Mouse (Mus musculus): ENCODE data around the gene Tbx5. TPM values are rescaled to one million over a fixed set of nuclear protein-coding genes. Genes with fewer than 3 reads are reported as not detected.

The Tbx5 gene
- total and polyA plus RNA-seq, 3 experiments, result not detected

GRCm38 (mm10) chr5:119839616-119840368 is 7.3 kb downstream of the Tbx5 start:
- H3K9me3 ChIP-seq (replicated peaks; ENCODE audit: insufficient read depth, low read length), result no peaks in the 10 kb centered on the region
- no peaks in the 10 kb centered on the region for H3K27me3 ChIP-seq (ENCODE audit: control insufficient read depth in 1 of 2, insufficient read depth in 2 of 2, low read length in 2 of 2)
- H3K27ac ChIP-seq (ENCODE audit: control insufficient read depth, low read depth, low read length), result no peak overlapping the region
- no peaks in the 10 kb centered on the region for H3K4me1 ChIP-seq (ENCODE audit: control insufficient read depth in 1 of 2, insufficient read depth in 2 of 2, low read length in 2 of 2)
- H3K4me3 ChIP-seq (ENCODE audit: control insufficient read depth in 1 of 2, insufficient read depth in 1 of 2, low read depth in 2 of 2, low read length in 2 of 2), result no peak overlapping the region
- no peak for DNase-seq (ENCODE audit: low read depth, low spot score)
- H3K79me2 ChIP-seq (ENCODE audit: control insufficient read depth, insufficient read depth, low read length, poor library complexity), result no peaks in the 10 kb centered on the region
- no peaks in the 10 kb centered on the region for H3K36me3 ChIP-seq (ENCODE audit: control insufficient read depth in 1 of 2, insufficient read depth in 2 of 2, low read length in 2 of 2)
- H3K9ac ChIP-seq (ENCODE audit: control insufficient read depth, low read depth, low read length, poor library complexity, severe bottlenecking), result no peak overlapping the region
- no peak for TF ChIP-seq TBP (IDR thresholded peaks at IDR 0.05; ENCODE audit: low read depth, low read length)
- no peak for TF ChIP-seq NRF1 (IDR thresholded peaks at IDR 0.05; ENCODE audit: insufficient read depth, low read depth, low read length, poor library complexity, severe bottlenecking)
- TF ChIP-seq ETS1 (IDR thresholded peaks at IDR 0.05; ENCODE audit: low read depth, low read length), result no peak
- TF ChIP-seq HCFC1 (IDR thresholded peaks at IDR 0.05; ENCODE audit: low read depth, low read length), result no peak
- no peak for TF ChIP-seq SIN3A (IDR thresholded peaks at IDR 0.05; ENCODE audit: low read length)
- TF ChIP-seq E2F4 (IDR thresholded peaks at IDR 0.05; ENCODE audit: borderline replicate concordance, low read depth, low read length), result no peak
- no peak for TF ChIP-seq TAL1 (IDR thresholded peaks at IDR 0.05; ENCODE audit: low read length)
- TF ChIP-seq CHD2 (IDR thresholded peaks at IDR 0.05; ENCODE audit: low read length), result no peak
- no peak for TF ChIP-seq JUND (IDR thresholded peaks at IDR 0.05; ENCODE audit: low read depth, low read length)
- no peak for TF ChIP-seq USF2 (IDR thresholded peaks at IDR 0.05; ENCODE audit: borderline replicate concordance in 1 of 2, insufficient read depth in 1 of 2, low read depth in 1 of 2, low read length in 2 of 2)
- TF ChIP-seq MYB (IDR thresholded peaks at IDR 0.05; ENCODE audit: low read depth, low read length), result no peak
- no peak for TF ChIP-seq BHLHE40 (IDR thresholded peaks at IDR 0.05; ENCODE audit: borderline replicate concordance, low read depth, low read length)
- no peak for TF ChIP-seq TCF12 (IDR thresholded peaks at IDR 0.05; ENCODE audit: low read depth, low read length)
- TF ChIP-seq GATA1 (IDR thresholded peaks at IDR 0.05; ENCODE audit: low read depth, low read length), result no peak
- no peak for TF ChIP-seq ZC3H11A (IDR thresholded peaks at IDR 0.05; ENCODE audit: low read depth, low read length)
- no peak for TF ChIP-seq RCOR1 (IDR thresholded peaks at IDR 0.05; ENCODE audit: low read depth, low read length)
- no peak for TF ChIP-seq UBTF (IDR thresholded peaks at IDR 0.05; ENCODE audit: borderline replicate concordance, insufficient read depth, low read depth, low read length)
- TF ChIP-seq MAZ (IDR thresholded peaks at IDR 0.05; ENCODE audit: low read depth, low read length), result no peak
- no peak for TF ChIP-seq ZKSCAN1 (IDR thresholded peaks at IDR 0.05; ENCODE audit: low read depth, low read length)

GRCm38 (mm10) chr5:119840404-119840803 is 7.9 kb downstream of the Tbx5 start:
- Histone ChIP-seq H3K4me1 (ENCODE audit: control insufficient read depth in 1 of 2, insufficient read depth in 2 of 2, low read length in 2 of 2) (no peaks in the 10 kb centered on the region), H3K27me3 (ENCODE audit: control insufficient read depth in 1 of 2, insufficient read depth in 2 of 2, low read length in 2 of 2) (no peaks in the 10 kb centered on the region), H3K4me3 (ENCODE audit: control insufficient read depth in 1 of 2, insufficient read depth in 1 of 2, low read depth in 2 of 2, low read length in 2 of 2) (no peak overlapping the region), H3K9me3 (replicated peaks; ENCODE audit: insufficient read depth, low read length) (no peaks in the 10 kb centered on the region), H3K79me2 (ENCODE audit: control insufficient read depth, insufficient read depth, low read length, poor library complexity) (no peaks in the 10 kb centered on the region), H3K36me3 (ENCODE audit: control insufficient read depth in 1 of 2, insufficient read depth in 2 of 2, low read length in 2 of 2) (no peaks in the 10 kb centered on the region), H3K9ac (ENCODE audit: control insufficient read depth, low read depth, low read length, poor library complexity, severe bottlenecking) (no peak overlapping the region), H3K27ac (ENCODE audit: control insufficient read depth, low read depth, low read length) (no peak overlapping the region)
- DNase-seq (ENCODE audit: low read depth, low spot score), result no peak
- no peak for TF ChIP-seq MAFK (IDR thresholded peaks at IDR 0.05; ENCODE audit: borderline replicate concordance, low read depth, low read length)
- no peak for TF ChIP-seq BHLHE40 (IDR thresholded peaks at IDR 0.05; ENCODE audit: borderline replicate concordance, low read depth, low read length)
- TF ChIP-seq E2F4 (IDR thresholded peaks at IDR 0.05; ENCODE audit: borderline replicate concordance, low read depth, low read length), result no peak
